Mouse (Mus musculus) megakaryocyte, embryonic 14.5 days (primary cell): ENCODE measurements around the gene Best1.

Experiments
- FLI1 ChIP-seq: IDR thresholded peaks from 2 replicates; pipeline ENCODE4 v1.6.1; 2012; ENCODE audit warnings: low read length, inconsistent platforms, mixed read lengths
- GATA1 ChIP-seq: IDR thresholded peaks from 3 replicates; pipeline ENCODE4 v1.6.1; 2012; ENCODE audit warnings: mixed read lengths, low read length, inconsistent platforms, borderline replicate concordance

GRCm38 (mm10) chr19:10016151-10016550, 14.7 kb upstream of the Best1 start:
- TF ChIP-seq FLI1 = no peak
- TF ChIP-seq GATA1 = no peak
